Mouse (Mus musculus): ENCODE data around the gene Stox2. TPM values are rescaled to one million over a fixed set of nuclear protein-coding genes. Genes with fewer than 3 reads are reported as not detected.

Gene Stox2
- polyA plus RNA-seq, 1 experiment from 2014 or later, result 2.6 TPM

GRCm38 (mm10) chr8:47288131-47288865, 157.9 kb downstream of the Stox2 start:
- H3K9ac ChIP-seq (ENCODE audit: low read depth, low read length), result peak overlapping the region; percentile 64
- no peaks in the 10 kb centered on the region for H3K4me1 ChIP-seq (replicated peaks; ENCODE audit: control insufficient read depth, insufficient read depth, low read length)
- ATAC-seq (replicated peaks; ENCODE audit: low FRiP score) (0 out of 2 replicates have a peak, but pooled peaks have one; percentile 18), DNase-seq (ENCODE audit: low spot score) (peak; percentile 56)
- 1% methylated on average over 67 of the region's 78 CpGs for WGBS
- H3K4me3 ChIP-seq (ENCODE audit: low read depth, low read length), result peak overlapping the region; percentile 61
- H3K27ac ChIP-seq (ENCODE audit: low read depth, low read length), result no peak overlapping the region
- peak overlapping the region; percentile 81 for H3K4me2 ChIP-seq
- peaks cover 41% of the 10 kb centered on the region for H3K27me3 ChIP-seq (replicated peaks; ENCODE audit: control insufficient read depth, insufficient read depth, low read length)
- no peaks in the 10 kb centered on the region for H3K9me3 ChIP-seq (ENCODE audit: control insufficient read depth, low read length)
- no peaks in the 10 kb centered on the region for H3K36me3 ChIP-seq (ENCODE audit: control insufficient read depth, insufficient read depth, low read length)

GRCm38 (mm10) chr8:47287641-47288130, 158.5 kb downstream of the Stox2 start:
- H3K9ac ChIP-seq (ENCODE audit: low read depth, low read length), result peak overlapping the region; percentile 64; the same call in 1 of the 2 replicates
- H3K4me3 ChIP-seq (ENCODE audit: low read depth, low read length), result peak overlapping the region; percentile 61
- no peaks in the 10 kb centered on the region for H3K4me1 ChIP-seq (replicated peaks; ENCODE audit: control insufficient read depth, insufficient read depth, low read length)
- DNase-seq (ENCODE audit: low spot score) (peak; percentile 47), ATAC-seq (replicated peaks; ENCODE audit: low FRiP score) (no peak)
- H3K4me2 ChIP-seq, result peak overlapping the region; percentile 81
- no peaks in the 10 kb centered on the region for H3K9me3 ChIP-seq (ENCODE audit: control insufficient read depth, low read length)
- no peak overlapping the region for H3K27ac ChIP-seq (ENCODE audit: low read depth, low read length)
- 1% methylated on average over 33 of the region's 33 CpGs for WGBS
- H3K27me3 ChIP-seq (replicated peaks; ENCODE audit: control insufficient read depth, insufficient read depth, low read length), result peaks cover 41% of the 10 kb centered on the region
- no peaks in the 10 kb centered on the region for H3K36me3 ChIP-seq (ENCODE audit: control insufficient read depth, insufficient read depth, low read length)

- H3K9ac ChIP-seq (ENCODE audit: low read depth, low read length), result no peak overlapping the region
- 5% methylated on average over 16 of the region's 16 CpGs for WGBS
- peaks cover 41% of the 10 kb centered on the region for H3K27me3 ChIP-seq (replicated peaks; ENCODE audit: control insufficient read depth, insufficient read depth, low read length)
Measured at GRCm38 (mm10) chr8:47287201-47287621, 159.0 kb downstream of the Stox2 start.

GRCm38 (mm10) chr8:47286081-47286700, 160.0 kb downstream of the Stox2 start:
- Histone ChIP-seq H3K4me2 (no peak overlapping the region), H3K27me3 (replicated peaks; ENCODE audit: control insufficient read depth, insufficient read depth, low read length) (peaks cover 41% of the 10 kb centered on the region), H3K36me3 (ENCODE audit: control insufficient read depth, insufficient read depth, low read length) (no peaks in the 10 kb centered on the region), H3K9ac (ENCODE audit: low read depth, low read length) (no peak overlapping the region), H3K9me3 (ENCODE audit: control insufficient read depth, low read length) (no peaks in the 10 kb centered on the region), H3K4me3 (ENCODE audit: low read depth, low read length) (no peak overlapping the region), H3K27ac (ENCODE audit: low read depth, low read length) (no peak overlapping the region), H3K4me1 (replicated peaks; ENCODE audit: control insufficient read depth, insufficient read depth, low read length) (no peaks in the 10 kb centered on the region)
- ATAC-seq (replicated peaks; ENCODE audit: low FRiP score) (no peak), DNase-seq (ENCODE audit: low spot score) (no peak)
- 83% methylated on average over 12 of the region's 12 CpGs for WGBS

More at GRCm38 (mm10) chr8:47287201-47287621, 159.0 kb downstream of the Stox2 start:
- DNase-seq (ENCODE audit: low spot score) (peak; percentile 34), ATAC-seq (replicated peaks; ENCODE audit: low FRiP score) (no peak)
- Histone ChIP-seq H3K9me3 (ENCODE audit: control insufficient read depth, low read length) (no peaks in the 10 kb centered on the region), H3K4me1 (replicated peaks; ENCODE audit: control insufficient read depth, insufficient read depth, low read length) (no peaks in the 10 kb centered on the region), H3K27ac (ENCODE audit: low read depth, low read length) (no peak overlapping the region), H3K4me3 (ENCODE audit: low read depth, low read length) (peak overlapping the region; percentile 61), H3K36me3 (ENCODE audit: control insufficient read depth, insufficient read depth, low read length) (no peaks in the 10 kb centered on the region), H3K4me2 (peak overlapping the region; percentile 81)

GRCm38 (mm10) chr8:47285435-47285834, 160.7 kb downstream of the Stox2 start:
- no peak for DNase-seq (ENCODE audit: low spot score)
- no peak overlapping the region for H3K4me3 ChIP-seq (ENCODE audit: low read depth, low read length)
- peaks cover 40% of the 10 kb centered on the region for H3K27me3 ChIP-seq (replicated peaks; ENCODE audit: control insufficient read depth, insufficient read depth, low read length)
- H3K9ac ChIP-seq (ENCODE audit: low read depth, low read length), result no peak overlapping the region
- H3K9me3 ChIP-seq (ENCODE audit: control insufficient read depth, low read length), result no peaks in the 10 kb centered on the region
- H3K27ac ChIP-seq (ENCODE audit: low read depth, low read length), result no peak overlapping the region
- no peaks in the 10 kb centered on the region for H3K4me1 ChIP-seq (replicated peaks; ENCODE audit: control insufficient read depth, insufficient read depth, low read length)
- no peak for ATAC-seq (replicated peaks; ENCODE audit: low FRiP score)
- H3K36me3 ChIP-seq (ENCODE audit: control insufficient read depth, insufficient read depth, low read length), result no peaks in the 10 kb centered on the region
- 69% methylated on average over 6 of the region's 6 CpGs for WGBS
- no peak overlapping the region for H3K4me2 ChIP-seq

- ATAC-seq (replicated peaks; ENCODE audit: low FRiP score) (no peak), DNase-seq (ENCODE audit: low spot score) (no peak)
- whole genome bisulfite sequencing, result 83% methylated on average over 21 of the region's 21 CpGs
- no peaks in the 10 kb centered on the region for H3K9me3 ChIP-seq (ENCODE audit: control insufficient read depth, low read length)
- no peak overlapping the region for H3K27ac ChIP-seq (ENCODE audit: low read depth, low read length)
- no peaks in the 10 kb centered on the region for H3K36me3 ChIP-seq (ENCODE audit: control insufficient read depth, insufficient read depth, low read length)
- no peak overlapping the region for H3K9ac ChIP-seq (ENCODE audit: low read depth, low read length)
- H3K4me2 ChIP-seq, result no peak overlapping the region
- H3K27me3 ChIP-seq (replicated peaks; ENCODE audit: control insufficient read depth, insufficient read depth, low read length), result peaks cover 36% of the 10 kb centered on the region
- H3K4me3 ChIP-seq (ENCODE audit: low read depth, low read length), result no peak overlapping the region
- no peaks in the 10 kb centered on the region for H3K4me1 ChIP-seq (replicated peaks; ENCODE audit: control insufficient read depth, insufficient read depth, low read length)
Measured at GRCm38 (mm10) chr8:47284329-47285326, 161.5 kb downstream of the Stox2 start.

GRCm38 (mm10) chr8:47279898-47280297, 166.3 kb downstream of the Stox2 start:
- Histone ChIP-seq H3K9ac (ENCODE audit: low read depth, low read length) (no peak overlapping the region), H3K36me3 (ENCODE audit: control insufficient read depth, insufficient read depth, low read length) (no peaks in the 10 kb centered on the region), H3K4me2 (no peak overlapping the region), H3K27me3 (replicated peaks; ENCODE audit: control insufficient read depth, insufficient read depth, low read length) (no peaks in the 10 kb centered on the region), H3K4me1 (replicated peaks; ENCODE audit: control insufficient read depth, insufficient read depth, low read length) (no peaks in the 10 kb centered on the region), H3K27ac (ENCODE audit: low read depth, low read length) (no peak overlapping the region), H3K4me3 (ENCODE audit: low read depth, low read length) (no peak overlapping the region), H3K9me3 (ENCODE audit: control insufficient read depth, low read length) (no peaks in the 10 kb centered on the region)
- WGBS, result 82% methylated on average over 10 of the region's 10 CpGs
- ATAC-seq (replicated peaks; ENCODE audit: low FRiP score), result no peak
- DNase-seq (ENCODE audit: low spot score), result no peak

GRCm38 (mm10) chr8:47278211-47278610, 168.0 kb downstream of the Stox2 start:
- Histone ChIP-seq H3K36me3 (ENCODE audit: control insufficient read depth, insufficient read depth, low read length) (no peaks in the 10 kb centered on the region), H3K9ac (ENCODE audit: low read depth, low read length) (no peak overlapping the region), H3K4me2 (no peak overlapping the region), H3K27me3 (replicated peaks; ENCODE audit: control insufficient read depth, insufficient read depth, low read length) (no peaks in the 10 kb centered on the region), H3K4me1 (replicated peaks; ENCODE audit: control insufficient read depth, insufficient read depth, low read length) (no peaks in the 10 kb centered on the region), H3K27ac (ENCODE audit: low read depth, low read length) (no peak overlapping the region), H3K4me3 (ENCODE audit: low read depth, low read length) (no peak overlapping the region), H3K9me3 (ENCODE audit: control insufficient read depth, low read length) (no peaks in the 10 kb centered on the region)
- 78% methylated on average over 3 of the region's 3 CpGs for WGBS
- DNase-seq (ENCODE audit: low spot score), result no peak
- no peak for ATAC-seq (replicated peaks; ENCODE audit: low FRiP score)
